Mouse (Mus musculus) cerebellum, postnatal 10 days (tissue): Measurements from ENCODE around the gene Ptprj.

Experiments used
- DNase-seq, 2 experiments: peaks; one replicate each; pipeline ENCODE4 v3.0.0; 2021; ENCODE audit warnings: mixed read lengths in 2 of 2

Gene Ptprj

GRCm38 (mm10) chr2:90580236-90581005 is at the start of gene Ptprj:
TSS of gene Ptprj (minus strand) at chr2:90580647.
- peak; percentile 77 to 84 for DNase-seq

DNA sequence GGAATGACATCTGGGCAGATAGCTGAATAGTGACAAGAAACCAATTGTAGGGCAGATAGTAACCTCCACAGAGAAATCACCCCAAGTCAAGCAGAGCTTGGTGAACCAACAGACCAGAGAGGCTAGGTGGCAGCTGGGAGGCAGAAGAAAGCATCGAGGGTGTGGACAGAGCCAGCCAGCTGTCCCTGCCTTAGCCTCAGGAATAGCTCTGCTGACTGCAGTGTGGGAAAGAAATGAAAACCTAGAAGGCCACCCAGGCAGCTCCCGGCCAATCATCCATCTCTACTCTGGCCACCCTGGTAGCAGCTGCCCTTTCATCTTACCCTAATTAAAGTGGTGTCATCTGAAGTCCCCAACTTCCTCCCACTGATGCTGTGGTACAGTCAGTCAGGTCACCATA is 49.1 kb upstream of the Ptprj start:
- no peak for DNase-seq

- DNase-seq = no peak
Measured at GRCm38 (mm10) chr2:90628261-90628660, 47.8 kb upstream of the Ptprj start.

DNA sequence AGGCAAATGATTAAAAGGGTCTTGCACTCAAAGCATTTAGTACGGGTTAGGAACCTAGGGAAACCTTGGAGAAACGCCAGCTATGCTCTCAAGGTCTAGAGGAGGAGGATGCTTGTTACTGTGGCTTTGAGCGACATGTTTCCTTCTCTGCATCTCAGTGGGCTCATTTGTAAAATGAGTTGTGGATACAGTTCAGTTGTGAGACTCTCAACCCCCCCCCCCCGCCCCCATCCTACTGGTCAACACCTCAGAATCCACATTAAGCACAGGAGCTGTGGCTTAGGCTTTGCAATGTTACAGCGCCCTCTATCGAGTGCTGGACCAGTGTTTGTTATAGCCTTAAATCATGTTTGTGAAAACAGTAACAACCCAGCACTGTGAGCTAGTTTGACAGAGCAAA is 44.5 kb upstream of the Ptprj start:
- peak; percentile 89 to 92 for DNase-seq

GRCm38 (mm10) chr2:90624339-90624738 is 43.9 kb upstream of the Ptprj start:
- DNase-seq = peak; percentile 58 to 73

DNA sequence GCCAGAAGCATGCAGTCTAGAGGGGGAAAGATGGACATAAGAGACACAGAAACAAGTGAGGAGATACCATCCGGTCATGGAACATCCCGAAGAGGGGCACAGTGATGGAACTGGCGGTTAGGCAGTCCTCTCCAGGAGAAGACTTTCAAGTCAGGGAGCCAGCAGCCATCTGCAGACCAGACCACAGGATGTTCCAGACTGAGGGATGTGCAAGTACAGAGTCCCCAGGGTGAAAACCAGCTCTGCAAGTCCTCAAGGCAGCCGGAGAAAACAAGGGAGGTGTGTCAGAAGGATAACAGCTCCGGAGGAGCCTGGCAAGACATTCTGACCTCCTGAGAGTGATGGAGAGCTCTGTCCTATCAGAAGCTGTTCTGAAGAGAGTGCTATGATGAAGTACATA is 40.4 kb upstream of the Ptprj start:
- no peak for DNase-seq

- no peak for DNase-seq
Measured at GRCm38 (mm10) chr2:90619648-90620047, 39.2 kb upstream of the Ptprj start.

- no peak for DNase-seq
Measured at GRCm38 (mm10) chr2:90614651-90615171, 34.3 kb upstream of the Ptprj start.

GRCm38 (mm10) chr2:90613591-90613990 is 33.1 kb upstream of the Ptprj start:
- DNase-seq = no peak

- DNase-seq = no peak
Measured at GRCm38 (mm10) chr2:90613006-90613405, 32.6 kb upstream of the Ptprj start.

GRCm38 (mm10) chr2:90611959-90612571 is 31.6 kb upstream of the Ptprj start:
- DNase-seq = no peak

DNA sequence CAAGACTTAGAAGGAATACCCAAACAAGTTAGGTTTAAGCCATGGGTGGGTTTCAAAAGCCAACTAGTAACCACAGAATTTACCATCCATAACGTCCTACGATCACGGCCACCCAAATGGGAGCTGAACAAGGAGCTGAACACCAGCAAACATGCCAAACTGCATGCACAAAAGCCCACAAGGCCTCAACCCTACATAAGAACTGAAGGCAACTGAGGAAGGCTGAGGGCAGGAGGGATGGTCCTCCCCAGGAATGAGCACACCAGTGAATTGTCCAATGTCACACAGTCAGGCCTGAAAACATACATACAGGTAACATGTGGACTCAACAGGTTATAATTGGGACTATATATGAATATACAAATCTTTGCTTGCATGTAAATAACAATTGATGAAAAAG is 20.6 kb upstream of the Ptprj start:
- no peak for DNase-seq

- DNase-seq = no peak
Measured at GRCm38 (mm10) chr2:90588141-90588540, 7.7 kb upstream of the Ptprj start.

- no peak for DNase-seq
Measured at GRCm38 (mm10) chr2:90584506-90584905, 4.1 kb upstream of the Ptprj start.

DNA sequence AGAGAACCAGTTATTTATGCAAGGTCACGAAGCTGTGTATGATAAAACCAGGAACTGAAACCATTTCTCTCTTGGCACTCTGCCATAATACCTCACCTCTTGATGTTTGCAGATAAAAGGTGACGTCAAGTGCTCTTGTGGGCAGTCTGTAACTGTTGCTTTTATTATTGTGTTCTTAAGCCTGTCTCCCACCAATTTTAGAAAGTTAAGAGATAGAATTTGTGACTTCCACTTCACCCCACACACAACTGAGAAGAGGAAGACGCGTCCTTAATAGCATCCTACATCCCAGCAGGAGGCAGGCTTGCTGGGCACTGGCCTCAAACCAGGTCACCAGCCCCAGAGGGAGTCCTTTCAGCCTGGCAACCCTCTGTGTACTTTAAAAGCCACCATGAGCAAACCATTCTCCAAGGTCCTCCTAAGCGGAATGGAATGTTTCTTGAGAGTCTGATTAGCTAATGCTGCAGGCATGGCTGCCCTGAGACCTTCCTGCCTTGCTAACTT is 3.2 kb upstream of the Ptprj start:
- DNase-seq = no peak

DNA sequence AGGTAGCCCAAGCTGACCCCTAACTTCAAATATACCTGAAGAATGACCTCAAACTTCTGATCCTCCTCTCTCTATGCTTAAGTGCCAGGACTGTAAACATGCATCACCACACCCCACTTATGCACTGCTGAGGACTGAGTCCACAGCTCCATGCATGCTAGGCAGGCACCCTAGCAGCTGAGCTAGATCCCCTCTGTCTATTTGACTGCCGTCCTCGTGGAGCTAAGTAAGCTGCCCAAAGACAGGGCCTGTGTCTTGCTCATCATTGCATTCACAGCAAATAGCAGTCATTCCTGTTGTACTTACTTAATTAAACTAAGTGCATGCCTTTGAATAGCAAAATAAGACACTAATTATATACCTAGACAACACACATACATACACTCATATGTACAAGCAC is 2.4 kb upstream of the Ptprj start:
- DNase-seq = no peak

- no peak for DNase-seq
Measured at GRCm38 (mm10) chr2:90582311-90582710, 1.9 kb upstream of the Ptprj start.

DNA sequence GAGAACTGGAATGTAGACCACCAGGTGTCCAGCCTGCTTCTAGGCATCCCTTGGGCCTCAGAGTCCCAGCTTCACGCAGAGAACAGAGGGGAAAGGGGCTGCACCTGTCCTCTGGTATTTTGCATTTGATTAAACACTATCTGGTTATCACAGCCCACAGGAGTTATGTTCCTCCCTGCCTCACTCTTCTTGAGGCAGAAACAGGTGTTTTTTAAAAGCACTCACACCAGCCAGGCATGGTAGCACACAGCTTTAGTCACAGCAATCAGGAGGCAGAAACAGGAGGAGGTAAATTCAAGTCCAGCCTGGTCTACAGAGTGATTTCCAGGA is 1.3 kb upstream of the Ptprj start:
- no peak for DNase-seq

DNA sequence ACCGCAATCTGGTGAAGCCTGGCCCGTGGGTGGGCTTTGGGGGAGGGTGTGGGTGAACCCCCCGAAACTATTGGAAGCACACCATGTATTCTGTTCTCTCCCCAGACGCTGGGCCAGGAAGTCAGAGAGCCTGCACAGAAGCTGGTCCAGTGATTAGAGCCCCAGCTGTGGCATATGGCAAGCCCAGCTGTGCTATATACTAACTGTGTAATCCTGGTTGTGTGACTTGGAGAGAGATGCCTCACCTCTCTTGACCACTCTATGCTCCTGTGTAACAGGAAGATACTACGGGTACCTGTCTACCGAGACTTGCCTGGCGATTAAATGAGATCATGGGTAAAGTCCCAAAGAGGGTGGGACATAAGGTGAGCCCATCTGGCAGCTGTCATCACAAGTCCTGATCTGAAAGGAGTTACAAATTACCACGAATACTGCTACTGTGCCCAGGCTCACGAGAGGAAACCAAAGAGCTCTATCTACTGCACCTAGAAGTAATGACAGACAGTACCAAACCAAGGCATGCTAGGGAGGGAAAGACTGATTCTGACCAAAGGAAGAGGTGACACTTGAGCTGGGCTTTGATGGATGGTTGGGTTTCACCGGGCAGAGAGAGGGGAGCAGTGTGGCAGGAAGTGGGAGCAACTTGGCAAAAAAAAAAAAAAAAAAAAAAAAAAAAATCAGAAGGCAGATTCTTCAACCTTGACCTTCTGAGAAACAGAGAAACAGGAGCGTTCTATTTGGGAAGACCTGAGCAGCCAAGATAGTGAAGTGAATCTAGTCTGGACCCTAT is 754 bp upstream of the Ptprj start:
- no peak for DNase-seq

- DNase-seq = peak; percentile 83 to 85
Measured at GRCm38 (mm10) chr2:90579728-90580235, 665 bp downstream of the Ptprj start.

DNA sequence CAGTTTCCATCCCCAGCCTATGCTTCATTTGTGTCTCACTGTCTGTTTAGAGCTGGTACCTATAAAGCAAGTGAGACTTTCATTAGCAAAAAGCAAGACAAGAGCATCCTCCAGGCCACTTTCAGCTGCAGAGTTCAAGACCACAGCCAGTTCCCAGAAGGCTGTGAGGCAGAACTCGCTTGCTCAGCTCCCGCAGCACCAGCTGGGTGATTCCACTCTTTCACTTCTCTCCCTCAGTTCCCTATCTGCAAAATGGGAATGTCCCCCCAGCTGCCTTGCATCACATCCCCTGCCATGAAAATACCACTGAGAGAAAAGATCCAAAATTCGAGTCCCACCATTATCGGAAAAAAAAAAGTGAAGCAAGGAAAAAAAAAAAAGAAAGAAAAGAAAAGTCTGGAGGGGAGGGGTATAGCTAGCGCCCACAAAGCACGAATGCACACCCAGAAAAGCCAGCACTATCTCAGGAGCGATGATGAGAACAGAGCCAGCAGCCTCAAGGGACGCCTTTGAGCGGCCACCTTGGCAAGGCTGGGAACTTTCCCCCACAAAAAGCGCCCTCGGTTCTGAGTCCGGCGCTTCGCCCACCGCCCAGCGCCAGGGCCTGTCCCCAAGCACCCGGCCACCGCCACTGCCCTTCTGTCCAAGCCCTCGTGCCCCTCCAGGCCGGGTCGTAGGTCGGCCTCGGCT is 1.3 kb downstream of the Ptprj start:
- DNase-seq = peak; percentile 44 to 47

DNA sequence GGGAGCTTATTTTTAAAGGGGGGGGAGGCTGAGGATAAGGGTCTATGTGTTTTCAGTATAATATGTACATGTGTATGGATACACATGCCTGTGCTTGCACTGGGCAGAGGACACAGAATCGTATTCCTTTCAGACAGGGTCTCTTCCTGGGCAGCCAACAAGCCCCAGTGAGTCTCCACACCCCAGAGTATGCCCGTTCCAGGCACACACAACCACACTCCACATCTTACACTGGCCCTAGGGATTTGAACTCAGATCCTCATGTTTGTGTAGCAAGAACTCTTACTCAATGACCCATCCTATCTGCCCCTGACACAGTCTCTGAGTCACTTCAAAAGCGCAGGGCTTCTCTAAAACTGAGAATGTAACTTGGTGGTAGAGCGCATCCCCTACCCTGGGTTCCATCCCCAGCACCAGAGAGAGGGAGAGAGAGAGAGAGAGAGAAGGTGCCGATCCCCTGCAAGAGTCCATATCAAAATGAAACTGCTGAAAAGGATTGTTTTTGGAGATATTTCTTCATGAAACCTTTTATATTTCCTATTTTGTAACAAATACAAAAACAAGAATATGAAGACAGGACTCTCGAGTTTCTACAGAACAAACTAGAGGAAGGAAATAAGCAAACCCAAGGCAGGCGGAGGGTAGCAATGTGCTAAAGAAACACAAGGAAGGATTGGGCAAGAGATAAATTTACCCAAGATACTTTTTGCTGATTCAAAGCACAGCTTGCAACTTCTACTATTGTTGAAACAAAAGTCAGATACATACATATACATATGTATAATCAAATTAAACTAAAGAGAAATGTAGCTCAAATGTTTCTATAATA is 2.8 kb downstream of the Ptprj start:
- no peak for DNase-seq
